ENCODE assay signal across 9 mouse cellular contexts in genomic region chr2:152738341-152738740, GRCm38 (mm10). TPM values are rescaled to one million over a fixed set of nuclear protein-coding genes. Genes with fewer than 3 reads are reported as not detected.
DNase-seq lines count a peak whose midpoint lies in the region; ATAC-seq and TF ChIP-seq lines count a peak whose summit lies in the region.
"Had no signal": no experiment of that assay in that cellular context is flagged by ENCODE, and none has a peak within 500 bp of the region (broad histone marks: within the 10 kb centered on the region; RNA-seq: fewer than 3 reads in every experiment).

No protein-coding gene starts in this region.

- H3K4me1 ChIP-seq in kidney, embryonic 14.5 days (ENCODE audit: control insufficient read depth, insufficient read depth, low read length), result peaks cover 52% of the 10 kb centered on the region
- peaks cover 10% of the 10 kb centered on the region for H3K4me1 ChIP-seq in embryonic facial prominence, embryonic 11.5 days (ENCODE audit: control insufficient read depth, insufficient read depth, low read length)
- H3K4me1 ChIP-seq in hindbrain, postnatal 0 days (ENCODE audit: insufficient read depth, low read length), result peaks cover 8% of the 10 kb centered on the region

- no peaks in the 10 kb centered on the region for H3K9me3 ChIP-seq in kidney, embryonic 14.5 days (ENCODE audit: control insufficient read depth, low read length)
- H3K9me3 ChIP-seq in embryonic facial prominence, embryonic 11.5 days (replicated peaks; ENCODE audit: control insufficient read depth, low read length), result no peaks in the 10 kb centered on the region
- no peaks in the 10 kb centered on the region for H3K9me3 ChIP-seq in hindbrain, postnatal 0 days (ENCODE audit: low read length)

- no peak for ATAC-seq in kidney, embryonic 14.5 days (ENCODE audit: low FRiP score, low TSS enrichment)
- ATAC-seq in embryonic facial prominence, embryonic 11.5 days (replicated peaks; ENCODE audit: insufficient number of reproducible peaks, low FRiP score, low TSS enrichment, low read depth), result no peak
- ATAC-seq in hindbrain, postnatal 0 days, result no peak
- ATAC-seq in monocyte, adult 5-6 weeks (replicated peaks; ENCODE audit: insufficient number of reproducible peaks, low FRiP score, low TSS enrichment, poor library complexity, severe bottlenecking), result no peak
- ATAC-seq in erythroblast, adult 5-6 weeks (replicated peaks; ENCODE audit: low FRiP score, poor library complexity, severe bottlenecking), result no peak

- H3K36me3 ChIP-seq in kidney, embryonic 14.5 days (ENCODE audit: control insufficient read depth, insufficient read depth, low read length), result peaks cover 3% of the 10 kb centered on the region; the same call in 1 of the 2 replicates
- no peaks in the 10 kb centered on the region for H3K36me3 ChIP-seq in embryonic facial prominence, embryonic 11.5 days (replicated peaks; ENCODE audit: control insufficient read depth, insufficient read depth, low read depth, low read length)
- H3K36me3 ChIP-seq in hindbrain, postnatal 0 days (ENCODE audit: insufficient read depth, low read length), result no peaks in the 10 kb centered on the region
- no peaks in the 10 kb centered on the region for H3K36me3 ChIP-seq in myocyte (ENCODE audit: control insufficient read depth, insufficient read depth)

- no peak for TF ChIP-seq POLR2A in myocyte (IDR thresholded peaks at IDR 0.05; ENCODE audit: insufficient read length, low read depth)

- no peak for TF ChIP-seq CTCF in hindbrain, postnatal 0 days (IDR thresholded peaks at IDR 0.05; ENCODE audit: low read depth)

- WGBS in kidney, embryonic 14.5 days, result 41% methylated on average over 2 of the region's 2 CpGs
- 44% methylated on average over 2 of the region's 2 CpGs for WGBS in embryonic facial prominence, embryonic 11.5 days
- WGBS in hindbrain, postnatal 0 days, result 47% methylated on average over 2 of the region's 2 CpGs

- H3K27ac ChIP-seq in kidney, embryonic 14.5 days (ENCODE audit: low read depth, low read length), result peak overlapping the region; percentile 85
- peak overlapping the region; percentile 86 for H3K27ac ChIP-seq in embryonic facial prominence, embryonic 11.5 days (replicated peaks; ENCODE audit: low read depth, low read length)
- peak overlapping the region; percentile 70 for H3K27ac ChIP-seq in hindbrain, postnatal 0 days

- H3K9ac ChIP-seq in kidney, embryonic 14.5 days (ENCODE audit: low read depth, low read length), result peak overlapping the region; percentile 95
- H3K9ac ChIP-seq in embryonic facial prominence, embryonic 11.5 days (replicated peaks; ENCODE audit: low read length), result peak overlapping the region; percentile 92
- H3K9ac ChIP-seq in hindbrain, postnatal 0 days (replicated peaks; ENCODE audit: low read length), result peak overlapping the region; percentile 56

- peak overlapping the region; percentile 92 for H3K4me3 ChIP-seq in kidney, embryonic 14.5 days (ENCODE audit: low read length)
- H3K4me3 ChIP-seq in embryonic facial prominence, embryonic 11.5 days (ENCODE audit: low read depth, low read length), result peak overlapping the region; percentile 82
- peak overlapping the region; percentile 44 for H3K4me3 ChIP-seq in hindbrain, postnatal 0 days (ENCODE audit: low read length)
- H3K4me3 ChIP-seq in myocyte, result peak overlapping the region; percentile 97

- peak overlapping the region; percentile 90 for H3K4me2 ChIP-seq in kidney, embryonic 14.5 days (replicated peaks; ENCODE audit: low read depth, low read length)
- H3K4me2 ChIP-seq in embryonic facial prominence, embryonic 11.5 days (ENCODE audit: low read depth, low read length), result peak overlapping the region; percentile 95
- peak overlapping the region; percentile 82 for H3K4me2 ChIP-seq in hindbrain, postnatal 0 days (ENCODE audit: low read depth, low read length)
- H3K4me2 ChIP-seq in myocyte (ENCODE audit: low read depth), result peak overlapping the region; percentile 100

- no peak for DNase-seq in kidney, adult 9 months
- peak; percentile 25 for DNase-seq in embryonic facial prominence, embryonic 11.5 days (ENCODE audit: low spot score)
- no peak for DNase-seq in hindbrain, postnatal 0 days (ENCODE audit: low spot score)
- no peak for DNase-seq in cerebellum, adult 9-10 months

- H3ac ChIP-seq in myocyte (ENCODE audit: control insufficient read depth, insufficient read length), result no peak overlapping the region

- H3K79me2 ChIP-seq in myocyte (ENCODE audit: control insufficient read depth, insufficient read depth), result peaks cover 24% of the 10 kb centered on the region

- no peaks in the 10 kb centered on the region for H3K27me3 ChIP-seq in kidney, embryonic 14.5 days (ENCODE audit: control insufficient read depth, insufficient read depth, low read length)
- no peaks in the 10 kb centered on the region for H3K27me3 ChIP-seq in embryonic facial prominence, embryonic 11.5 days (ENCODE audit: control insufficient read depth, insufficient read depth, low read length)
- H3K27me3 ChIP-seq in hindbrain, postnatal 0 days (ENCODE audit: insufficient read depth, low read length), result no peaks in the 10 kb centered on the region
- H3K27me3 ChIP-seq in myocyte (ENCODE audit: control insufficient read depth, insufficient read depth, insufficient read length), result no peaks in the 10 kb centered on the region

TF ChIP-seq in myocyte, 11 proteins besides CTCF, POLR2A, EP300 and RAD21:
- no peak for TF ChIP-seq MAX (IDR thresholded peaks at IDR 0.05; ENCODE audit: low read depth)
- no peak for TF ChIP-seq TCF3 (IDR thresholded peaks at IDR 0.05; ENCODE audit: insufficient read length, low read depth)
- no peak for TF ChIP-seq TCF12 (IDR thresholded peaks at IDR 0.05; ENCODE audit: insufficient read depth, poor library complexity, severe bottlenecking)
- TF ChIP-seq REST (IDR thresholded peaks at IDR 0.05; ENCODE audit: insufficient read depth, insufficient read length), result no peak
- TF ChIP-seq POLR2AphosphoS2 (IDR thresholded peaks at IDR 0.05; ENCODE audit: insufficient read length, low read depth), result no peak
- no peak for TF ChIP-seq E2F4 (IDR thresholded peaks at IDR 0.05; ENCODE audit: insufficient read depth)
- no peak for TF ChIP-seq USF1 (IDR thresholded peaks at IDR 0.05; ENCODE audit: low read depth)
- TF ChIP-seq MYOG (IDR thresholded peaks at IDR 0.05; ENCODE audit: control insufficient read depth in 1 of 3, insufficient read depth in 1 of 3, insufficient read length in 2 of 3, low read depth in 2 of 3), result no peak
- no peak for TF ChIP-seq MYOD1 (IDR thresholded peaks at IDR 0.05; ENCODE audit: control insufficient read depth in 1 of 3, insufficient read length in 2 of 3, low read depth in 2 of 3)
- no peak for TF ChIP-seq CEBPB (IDR thresholded peaks at IDR 0.05; ENCODE audit: insufficient read depth, poor library complexity, severe bottlenecking)

RNA-seq across cellular contexts. Expression of gene Id1, which starts 2.3 kb away (rescaled TPM):
- 129 and 178 TPM in 2 replicates for polyA plus RNA-seq in kidney, embryonic 14.5 days (2014; fragmentation: Nextera tagmentation; extraction: Ambion mirVana)
- 166 and 179 TPM in 2 replicates for polyA plus RNA-seq in embryonic facial prominence, embryonic 11.5 days (2014; fragmentation: Nextera tagmentation; extraction: Ambion mirVana)
- 142 and 198 TPM in 2 replicates for total RNA-seq in hindbrain, postnatal 0 days (2014; rRNA removed)
- polyA plus RNA-seq in hindbrain, postnatal 0 days (2015; fragmentation: Nextera tagmentation; extraction: Ambion mirVana), result 99.3 and 104 TPM in 2 replicates
- 59.5 TPM for polyA plus RNA-seq in myocyte (2012; fragmentation: generic; extraction: Trizol)
- 3.7 to 18.6 TPM (median 15.7 TPM) in 3 replicates for total RNA-seq in monocyte, adult 5-6 weeks (2017)
- total RNA-seq in erythroblast, adult 5-6 weeks (2015; ENCODE audit: low replicate concordance), result 3.6 TPM in 1 of 2 replicates, not detected in the other
- total RNA-seq in erythroblast, adult 5-6 weeks (2017; ENCODE audit: low replicate concordance), result 3.7 and 4.5 TPM in 2 replicates

RNA-seq across cellular contexts. Expression of gene Cox4i2, which starts 15.6 kb away (rescaled TPM):
- polyA plus RNA-seq in kidney, embryonic 14.5 days (2014; fragmentation: Nextera tagmentation; extraction: Ambion mirVana), result 12.1 and 18.8 TPM in 2 replicates
- 9.8 and 11.1 TPM in 2 replicates for polyA plus RNA-seq in embryonic facial prominence, embryonic 11.5 days (2014; fragmentation: Nextera tagmentation; extraction: Ambion mirVana)
- 2.1 and 7.1 TPM in 2 replicates for total RNA-seq in hindbrain, postnatal 0 days (2014; rRNA removed)
- polyA plus RNA-seq in hindbrain, postnatal 0 days (2015; fragmentation: Nextera tagmentation; extraction: Ambion mirVana), result 4.8 and 6.1 TPM in 2 replicates
- polyA plus RNA-seq in myocyte (2012; fragmentation: generic; extraction: Trizol), result not detected
- not detected in 3 replicates for total RNA-seq in monocyte, adult 5-6 weeks (2017)
- not detected in 2 replicates for total RNA-seq in erythroblast, adult 5-6 weeks (2015; ENCODE audit: low replicate concordance)
- total RNA-seq in erythroblast, adult 5-6 weeks (2017; ENCODE audit: low replicate concordance), result not detected in 2 replicates
- total RNA-seq: neutrophil, adult 5-6 weeks had no signal

RNA-seq across cellular contexts. Expression of gene Mcts2, which starts 51.5 kb away (rescaled TPM):
- 35.4 and 40.8 TPM in 2 replicates for polyA plus RNA-seq in kidney, embryonic 14.5 days (2014; fragmentation: Nextera tagmentation; extraction: Ambion mirVana)
- polyA plus RNA-seq in embryonic facial prominence, embryonic 11.5 days (2014; fragmentation: Nextera tagmentation; extraction: Ambion mirVana), result 40.6 and 45.1 TPM in 2 replicates
- total RNA-seq in hindbrain, postnatal 0 days (2014; rRNA removed), result 9.0 and 14.0 TPM in 2 replicates
- 29.4 and 31.2 TPM in 2 replicates for polyA plus RNA-seq in hindbrain, postnatal 0 days (2015; fragmentation: Nextera tagmentation; extraction: Ambion mirVana)
- polyA plus RNA-seq in myocyte (2012; fragmentation: generic; extraction: Trizol), result 27.0 TPM
- 10.0 to 12.9 TPM (median 10.6 TPM) in 3 replicates for total RNA-seq in monocyte, adult 5-6 weeks (2017)
- total RNA-seq in erythroblast, adult 5-6 weeks (2015; ENCODE audit: low replicate concordance), result 2.3 TPM in 1 of 2 replicates, not detected in the other
- total RNA-seq in erythroblast, adult 5-6 weeks (2017; ENCODE audit: low replicate concordance), result 1.4 and 3.2 TPM in 2 replicates

Comparison
In these comparisons a context has a peak if more than half of its experiments do, and no peak if none do; other contexts are left out.
1. H3K4me3 ChIP-seq: peak in every context shown above with its lines; median percentile 97 in myocyte; 92 in kidney, embryonic 14.5 days; 82 in embryonic facial prominence, embryonic 11.5 days; 44 in hindbrain, postnatal 0 days.